Mouse (Mus musculus) thymus, adult 18-20 months (tissue): ENCODE results near the gene Tmem219.
A peak's percentile ranks its signal among the peaks of the same experiment; 100 is the strongest.

Experiments used
- DNase-seq, 2 experiments: peaks; one replicate each; pipeline ENCODE4 v3.0.0; 2022; ENCODE audit warnings: mixed read lengths in 2 of 2

Tmem219 gene

DNA sequence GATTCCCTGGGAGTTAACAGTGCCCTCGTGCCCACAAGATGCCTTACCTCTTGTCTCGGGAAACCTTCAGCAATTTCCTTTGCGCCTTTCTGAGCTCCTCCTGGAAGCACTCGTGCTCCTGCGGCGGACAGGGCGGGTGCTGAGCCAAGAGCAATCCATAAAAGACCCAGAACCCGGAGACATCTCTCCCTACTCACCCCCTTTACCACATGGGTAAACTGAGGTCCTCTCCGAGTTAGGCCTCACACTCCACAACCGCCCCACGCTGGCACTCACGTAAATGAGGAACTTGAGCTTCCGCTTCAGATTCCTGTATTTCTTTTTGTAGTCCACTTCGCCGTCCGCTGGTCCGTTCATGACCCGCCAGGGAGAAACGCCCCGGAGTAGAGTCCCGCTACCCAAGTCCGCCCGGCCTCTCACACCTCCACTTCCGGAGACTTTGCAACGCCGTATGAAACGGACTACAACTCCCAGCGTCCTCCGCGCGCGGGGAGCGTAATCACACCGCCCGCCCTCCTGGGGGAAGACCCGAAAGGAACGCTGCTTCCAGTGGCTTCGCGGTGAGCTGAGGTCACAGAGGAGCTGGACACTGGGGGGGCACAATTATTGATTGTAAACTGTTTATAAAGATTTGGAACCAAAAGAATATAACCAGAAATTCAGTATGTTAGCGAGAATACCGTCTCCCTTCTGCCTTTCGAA lies 61.1 kb downstream of the Tmem219 start, which contains the start of gene Hirip3:
Hirip3 (plus strand) TSS at position 544 of the 702 bp plus-strand sequence.
- DNase-seq, result peak; percentile 88 to 94

- DNase-seq, result no peak
These were observed 61.7 kb downstream of the Tmem219 start for GRCm38 (mm10) chr7:126860987-126861386.

DNA sequence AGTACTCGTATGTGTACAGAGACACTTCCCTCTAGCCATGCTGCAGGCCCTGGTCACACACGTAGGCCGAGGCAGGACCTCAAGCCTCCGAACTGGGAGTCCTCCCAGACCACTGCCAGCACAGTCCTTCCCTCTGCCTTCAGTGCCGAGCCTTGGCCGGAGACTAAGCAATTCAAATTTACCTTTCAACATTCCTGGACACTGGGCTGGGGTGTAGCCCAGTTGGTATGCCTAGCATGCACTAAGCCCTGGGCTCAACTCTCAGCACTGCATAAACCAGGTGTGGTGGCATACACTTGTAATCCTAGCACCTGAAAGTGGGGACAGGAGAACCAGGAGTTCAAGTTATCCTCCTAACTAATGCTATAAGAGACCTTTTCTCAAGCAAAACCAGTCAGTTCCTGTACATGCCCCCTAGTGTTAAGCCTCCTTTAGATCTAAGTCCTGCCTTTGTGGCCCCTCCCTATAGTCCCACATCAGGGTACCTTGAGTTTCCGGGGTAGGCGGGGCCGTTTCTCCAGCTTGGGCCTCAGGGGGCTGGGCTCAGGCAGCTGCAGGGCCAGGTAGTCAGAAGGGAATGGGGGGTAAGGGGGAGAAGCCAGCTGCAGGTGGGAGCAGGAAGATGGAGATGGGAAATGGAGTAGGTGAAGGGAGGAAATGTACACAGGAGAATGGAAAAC lies 65.8 kb downstream of the Tmem219 start:
- DNase-seq, result peak; percentile 44 to 57

GRCm38 (mm10) chr7:126855641-126856040 lies 67.1 kb downstream of the Tmem219 start:
- no peak for DNase-seq

GRCm38 (mm10) chr7:126853454-126853853 lies 69.3 kb downstream of the Tmem219 start:
- no peak for DNase-seq

GRCm38 (mm10) chr7:126851192-126851591 lies 71.5 kb downstream of the Tmem219 start:
- no peak for DNase-seq

GRCm38 (mm10) chr7:126850161-126850560 lies 72.6 kb downstream of the Tmem219 start:
- DNase-seq, result no peak

DNA sequence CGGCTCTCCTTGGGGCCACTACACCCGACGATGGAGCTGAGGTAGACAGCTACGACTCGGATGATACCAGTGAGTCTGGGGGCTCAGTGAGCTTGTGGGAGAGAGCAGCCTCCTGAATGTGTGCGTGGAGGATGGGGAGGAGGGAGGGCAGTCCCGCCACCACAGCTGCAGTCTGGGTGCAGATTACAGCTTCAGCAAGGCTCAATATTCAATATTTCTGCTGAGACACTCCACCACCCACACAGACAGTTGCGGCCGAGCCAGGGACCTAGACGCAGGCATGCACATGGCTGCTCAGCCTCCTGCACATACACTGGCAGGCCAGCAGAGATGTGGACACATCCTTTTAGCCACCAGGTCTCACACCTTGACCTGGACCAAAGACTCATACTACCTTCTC lies 73.9 kb downstream of the Tmem219 start:
- DNase-seq, result no peak

GRCm38 (mm10) chr7:126847421-126848398 lies 75.0 kb downstream of the Tmem219 start:
- no peak for DNase-seq

GRCm38 (mm10) chr7:126847116-126847420 lies 75.6 kb downstream of the Tmem219 start, which contains the start of gene Doc2a:
Gene Doc2a, plus strand, starts transcription at chr7:126847416.
- DNase-seq, result no peak

GRCm38 (mm10) chr7:126845516-126845915 lies 77.2 kb downstream of the Tmem219 start:
- no peak for DNase-seq

DNA sequence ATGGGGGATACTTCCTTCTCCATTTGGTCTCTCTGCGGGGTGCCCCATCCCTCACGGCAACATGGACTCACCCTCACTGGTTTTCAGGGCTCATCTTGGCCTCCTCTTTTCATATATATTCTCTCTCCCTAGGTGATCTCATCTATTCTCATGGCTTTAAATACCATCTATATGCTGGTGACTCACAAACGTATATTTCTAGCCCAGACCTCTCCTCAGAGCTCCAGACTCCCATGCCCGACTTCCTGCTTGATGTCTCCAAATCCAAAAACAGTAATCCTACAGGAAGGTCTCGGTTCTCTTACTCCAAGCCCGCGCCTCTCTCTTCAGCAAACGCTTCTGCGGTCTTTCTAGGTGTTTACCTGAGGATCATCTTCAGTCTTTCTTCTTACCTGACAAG lies 79.4 kb downstream of the Tmem219 start:
- no peak for DNase-seq
